Mouse (Mus musculus) brain, embryonic 14.5 days (tissue): ENCODE measurements at regions not wholly inside any gene's neighbourhood (a gene's known extent, or its start where the extent isn't known, plus 50 kb on each side); places are given as distances from the start of the nearest gene placed in this dataset.

Experiments used
- CTCF ChIP-seq: fragments of 200-500 bp; IDR thresholded peaks from 2 replicates; pipeline ENCODE4 v1.5.1; 2012; ENCODE audit warnings: inconsistent platforms, mild to moderate bottlenecking, moderate library complexity, borderline replicate concordance; ENCODE audit not compliant: insufficient read depth, insufficient read length; ENCODE audit errors: extremely low read depth
- POLR2A ChIP-seq: fragments of 200-500 bp; IDR thresholded peaks from 2 replicates; pipeline ENCODE4 v1.6.1; 2012; ENCODE audit warnings: mild to moderate bottlenecking, inconsistent platforms, borderline replicate concordance; ENCODE audit not compliant: poor library complexity, insufficient read depth, insufficient read length, severe bottlenecking; ENCODE audit errors: extremely low read depth

DNA sequence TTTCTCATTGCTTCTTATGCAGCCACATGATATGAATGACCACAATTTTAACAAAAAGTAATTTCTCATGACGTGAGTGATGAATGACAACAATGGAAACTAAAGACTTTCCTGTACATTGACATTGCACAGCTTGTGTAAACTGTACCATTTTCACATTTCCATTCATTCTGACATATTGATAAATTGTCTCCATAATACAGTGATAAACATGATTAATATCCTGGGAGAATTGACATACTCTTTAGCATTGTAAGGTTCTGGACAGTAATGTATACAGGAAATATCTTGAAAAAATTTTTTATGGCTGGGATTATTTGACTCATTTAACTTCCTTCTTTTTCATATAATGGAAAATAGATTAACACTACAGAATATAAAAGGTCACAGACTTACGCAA is 380.1 kb downstream of the Slc22a22 start:
- no peak for TF ChIP-seq CTCF
- no peak for TF ChIP-seq POLR2A
